ENCODE assay signal across 30 mouse cellular contexts in genomic region chr17:40731296-40731695, GRCm38 (mm10). TPM values are rescaled to one million over a fixed set of nuclear protein-coding genes. Genes with fewer than 3 reads are reported as not detected.
"Had no signal": no experiment of that assay in that cellular context is flagged by ENCODE, and none has a peak within 500 bp of the region (broad histone marks: within the 10 kb centered on the region; RNA-seq: fewer than 3 reads in every experiment).

No protein-coding gene starts in this region.

- DNase-seq: kidney, adult 2 months; kidney, postnatal 10 days; kidney, postnatal 36 days; layer of hippocampus, postnatal 36 days; left cerebral cortex, postnatal 4 days; liver, embryonic 13.5 days; lung, adult 2 months; retina, postnatal 1 day; right cerebral cortex, postnatal 25 days; spleen, adult 18-20 months; thymus, postnatal 36 days had no signal

- H3K9me3 ChIP-seq: liver, embryonic 13.5 days; midbrain, embryonic 10.5 days; midbrain, embryonic 13.5 days; neural tube, embryonic 13.5 days; stomach, embryonic 15.5 days had no signal

- H3K4me3 ChIP-seq: left cerebral cortex, adult 2 months; liver, embryonic 13.5 days; midbrain, embryonic 10.5 days; midbrain, embryonic 13.5 days; myocyte; neural tube, embryonic 13.5 days; stomach, embryonic 15.5 days had no signal

- H3K36me3 ChIP-seq: liver, embryonic 13.5 days; midbrain, embryonic 10.5 days; midbrain, embryonic 13.5 days; neural tube, embryonic 13.5 days; stomach, embryonic 15.5 days had no signal

- H3K4me2 ChIP-seq: liver, embryonic 13.5 days; midbrain, embryonic 13.5 days; neural tube, embryonic 13.5 days; stomach, embryonic 15.5 days had no signal

- H3K27me3 ChIP-seq: liver, embryonic 13.5 days; midbrain, embryonic 13.5 days; neural tube, embryonic 13.5 days; stomach, embryonic 15.5 days had no signal

- H3K4me1 ChIP-seq: liver, embryonic 13.5 days; midbrain, embryonic 10.5 days; midbrain, embryonic 13.5 days; neural tube, embryonic 13.5 days; stomach, embryonic 15.5 days had no signal

- ATAC-seq: midbrain, embryonic 13.5 days; midbrain, embryonic 16.5 days had no signal

- H3K27ac ChIP-seq: left cerebral cortex, adult 2 months; liver, embryonic 13.5 days; macrophage; midbrain, embryonic 10.5 days; midbrain, embryonic 13.5 days; neural tube, embryonic 13.5 days; stomach, embryonic 15.5 days had no signal

- H3K9ac ChIP-seq: liver, embryonic 13.5 days; midbrain, embryonic 13.5 days; neural tube, embryonic 13.5 days; stomach, embryonic 15.5 days had no signal

RNA-seq across cellular contexts. Expression of gene Esp1, which starts 4.4 kb away (rescaled TPM):
- total RNA-seq: layer of hippocampus, adult 8-10 months; layer of hippocampus, postnatal 10 days; layer of hippocampus, postnatal 36 days; left cerebral cortex, adult 2 months; left cerebral cortex, postnatal 10 days; left cerebral cortex, postnatal 4 days; liver, adult 2 months; megakaryocyte, adult 5-6 weeks; monocyte, adult 5-6 weeks; neutrophil, adult 5-6 weeks had no signal
- polyA plus RNA-seq: kidney, adult 2 months; kidney, embryonic 14.5 days; liver, adult 2 months; liver, embryonic 13.5 days; liver, embryonic 16.5 days; lung, adult 2 months; lung, embryonic 16.5 days; macrophage; midbrain, embryonic 10.5 days; midbrain, embryonic 13.5 days; midbrain, embryonic 16.5 days; myocyte; neural tube, embryonic 13.5 days; stomach, embryonic 15.5 days; urinary bladder, adult 2 months had no signal
